Mouse (Mus musculus): ENCODE measurements around the gene Peak1. TPM values are rescaled to one million over a fixed set of nuclear protein-coding genes. Genes with fewer than 3 reads are reported as not detected.

Peak1 gene
- total RNA-seq (2023), result 1 to 10 TPM; 6.7 to 7.5 TPM

GRCm38 (mm10) chr9:56417948-56418737 lies at the start of gene Peak1, which contains the start of gene Hmg20a:
TSS of gene Peak1 (minus strand) at chr9:56418067.
TSS of gene Hmg20a (plus strand) at chr9:56418609.

DNA sequence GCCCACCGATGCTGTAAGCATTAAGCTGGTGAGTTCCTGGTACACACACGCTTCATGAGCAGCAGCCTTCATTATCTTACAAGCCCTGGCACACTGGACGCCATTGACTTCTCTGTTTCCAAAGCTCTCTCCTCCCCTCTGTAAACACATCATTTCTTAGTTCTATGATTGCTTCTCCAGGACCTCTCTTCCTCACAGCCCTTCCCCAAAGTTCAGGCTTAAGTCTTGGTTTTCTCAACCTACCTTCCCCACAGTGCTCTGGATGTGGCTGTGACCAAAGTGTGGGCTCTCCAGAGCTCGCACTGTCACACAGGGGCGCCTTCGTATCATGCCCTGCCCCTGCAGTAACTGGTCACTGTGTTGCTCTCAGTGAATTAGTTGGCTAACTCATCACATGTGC lies 252.5 kb downstream of the Peak1 start, which contains the start of gene Tspan3:
Gene Tspan3 (minus strand): TSS at position 101 of the 400 bp plus-strand sequence.

Other genes with a start within 250 kb of the Peak1 start
- gene Hmg20a, start 542 bp upstream of the Peak1 start, total RNA-seq (2023), result 10 to 100 TPM; 18.8 to 21.3 TPM

Data from neutrophil, adult 83 days (primary cell).